Mouse (Mus musculus): ENCODE results near the gene Dusp15.

Gene Dusp15

DNA sequence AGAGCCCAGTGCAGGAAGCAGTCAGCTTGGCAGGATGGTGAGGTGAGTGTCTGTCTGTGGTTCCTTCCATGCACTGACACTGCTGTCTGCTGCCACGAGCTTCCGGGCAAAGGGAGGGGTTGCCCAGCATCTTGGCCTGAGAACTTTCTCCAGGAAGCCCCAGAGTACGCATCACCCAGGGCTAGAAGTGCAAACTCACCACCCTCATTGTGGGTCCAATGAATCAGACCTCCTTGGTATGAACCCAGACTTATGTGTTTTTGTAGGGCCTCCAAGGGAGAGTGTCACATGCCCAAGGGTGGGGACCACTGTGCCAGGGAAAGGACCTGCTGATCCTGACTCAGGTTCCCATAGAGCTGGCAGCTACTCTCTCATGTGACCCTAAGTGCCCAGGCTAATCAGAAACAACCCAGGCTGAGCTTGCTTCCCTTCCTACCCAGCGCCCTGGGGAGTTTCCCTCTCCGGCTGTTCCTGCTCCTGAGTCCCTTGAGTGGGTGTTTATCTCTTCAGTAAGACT, 47.3 kb downstream of the Dusp15 start:
- DNase-seq = no peak

DNA sequence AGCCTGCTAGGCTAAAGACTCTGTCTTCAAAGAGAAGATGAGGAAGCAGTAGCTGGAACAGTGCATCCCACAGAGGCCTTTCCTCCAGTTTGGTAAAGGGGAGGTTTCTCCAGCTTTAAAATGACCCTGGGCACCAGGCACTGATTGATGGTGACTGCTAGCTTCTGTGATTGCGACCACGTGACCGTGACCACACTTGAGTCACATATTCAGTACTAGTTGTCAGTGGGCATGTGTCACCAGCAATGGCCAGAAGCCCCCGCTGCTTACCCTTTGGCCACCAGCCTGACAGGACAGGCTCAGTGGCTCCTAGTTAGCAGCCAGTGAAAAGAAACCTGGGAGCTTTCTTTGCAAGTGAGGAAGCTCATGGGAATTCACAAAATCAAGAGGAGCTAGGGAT, 47.9 kb downstream of the Dusp15 start:
- DNase-seq = no peak

DNA sequence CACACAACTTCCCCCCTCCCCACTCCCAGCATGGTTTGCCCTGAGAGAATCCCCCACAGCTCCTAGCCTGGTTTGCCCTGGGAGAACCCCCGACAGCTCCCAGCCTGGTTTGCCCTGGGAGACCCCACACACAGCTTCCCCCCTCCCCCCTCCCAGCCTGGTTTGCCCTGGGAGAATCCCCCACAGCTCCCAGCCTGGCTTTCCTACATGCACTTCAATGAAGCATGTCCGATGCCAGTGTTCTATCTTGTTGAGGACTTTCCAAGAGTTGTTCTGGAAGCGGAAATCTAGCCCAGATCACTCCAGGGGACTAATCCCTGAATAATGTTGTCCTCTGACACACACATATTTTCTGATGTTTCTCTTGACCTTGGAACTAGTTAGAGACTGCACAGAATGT, 48.8 kb downstream of the Dusp15 start:
- DNase-seq = peak; percentile 69

DNA sequence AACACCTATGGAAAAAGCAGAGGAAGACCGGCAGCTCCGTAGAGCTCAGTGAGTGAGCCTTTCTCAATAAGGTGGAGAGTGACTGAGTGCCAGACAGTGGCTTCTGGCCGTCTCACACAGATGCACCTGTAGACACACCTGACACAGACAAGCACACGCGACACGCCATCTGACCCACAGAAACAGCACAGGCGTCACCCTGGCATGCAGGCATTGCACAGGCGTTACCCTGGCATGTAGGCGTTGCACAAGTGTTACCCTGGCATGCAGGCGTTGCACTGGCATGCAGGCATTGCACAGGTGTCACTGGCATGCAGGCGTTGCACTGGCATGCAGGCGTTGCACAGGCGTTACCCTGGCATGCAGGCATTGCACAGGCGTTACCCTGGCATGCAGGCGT, 50.2 kb downstream of the Dusp15 start:
- no peak for DNase-seq

DNA sequence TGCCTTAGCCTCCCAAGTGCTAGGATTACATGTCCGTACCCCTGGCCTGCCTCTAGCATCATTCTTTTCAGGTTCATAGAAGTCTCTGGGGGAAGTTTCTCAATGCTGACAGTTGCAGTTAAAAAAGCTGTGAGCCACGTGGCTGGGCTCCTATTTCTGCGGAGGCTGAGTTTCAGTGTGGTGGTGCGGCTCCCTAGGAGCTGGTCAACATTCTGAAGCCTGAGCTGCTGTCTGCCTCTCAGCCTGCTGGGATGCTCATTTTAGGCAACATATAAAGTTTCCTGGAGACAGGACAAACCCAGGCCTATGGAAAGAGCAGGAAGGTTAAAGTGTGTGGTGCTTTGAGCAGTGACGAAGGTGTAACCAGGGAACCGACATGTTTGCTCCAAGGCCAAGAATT, 52.5 kb downstream of the Dusp15 start:
- DNase-seq = no peak

DNA sequence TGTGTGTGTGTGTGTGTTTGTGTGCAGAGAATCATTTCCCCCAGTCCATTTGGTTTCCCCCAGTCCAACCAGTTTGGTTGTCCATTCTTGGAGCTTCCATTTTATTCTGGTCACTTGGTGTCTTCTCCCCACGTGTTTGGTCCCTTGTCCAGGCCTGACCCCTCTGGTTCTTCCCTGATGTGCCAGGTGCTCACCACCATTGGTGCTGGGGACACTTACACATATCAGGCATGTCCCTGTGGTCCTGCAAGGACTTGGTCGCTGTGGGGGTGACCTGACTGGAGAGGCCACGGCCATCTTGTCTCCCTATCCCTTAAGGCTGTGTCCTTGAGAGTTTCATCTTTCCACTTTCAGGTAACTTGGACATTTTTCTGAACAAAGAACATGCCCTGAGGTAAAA, 54.6 kb downstream of the Dusp15 start:
- no peak for DNase-seq

DNA sequence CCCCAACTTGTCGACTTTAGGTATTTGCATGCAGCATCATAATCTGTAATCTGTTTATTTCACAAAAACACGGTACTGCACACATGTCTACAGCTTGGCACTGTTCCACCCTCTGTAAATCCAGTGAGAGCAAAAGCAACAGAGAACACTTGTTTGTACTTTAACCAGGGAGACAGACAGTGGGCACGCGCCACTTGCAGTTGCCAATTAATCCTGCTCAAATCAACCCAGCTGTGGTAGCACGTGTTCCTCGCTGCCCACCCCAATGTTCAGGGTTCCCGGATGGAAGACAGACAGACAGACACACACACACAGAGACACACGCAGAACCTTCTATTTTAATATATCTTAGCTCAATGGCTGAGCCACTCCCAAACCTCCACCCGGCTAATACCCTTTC, 55.7 kb downstream of the Dusp15 start:
- no peak for DNase-seq
